Mouse (Mus musculus) adrenal gland, adult 8-10 months (tissue): Measurements from ENCODE around the gene Thbs1. TPM values are rescaled to one million over a fixed set of nuclear protein-coding genes. Genes with fewer than 3 reads are reported as not detected.
A peak's percentile ranks its signal among the peaks of the same experiment; 100 is the strongest.

ENCODE experiments used
- DNase-seq: peaks from one replicate; pipeline ENCODE4 v3.0.0; 2022
- total RNA-seq, 4 experiments: library from RNA; stranded (reverse); gene quantifications; 2 replicates each; pipeline ENCODE4 v1.2.4; 2022

The Thbs1 gene
- total RNA-seq, 4 experiments from 2014 or later: 13.4 to 41.0 (median 19.9) TPM

GRCm38 (mm10) chr2:118149855-118150563 is 38.3 kb downstream of the Thbs1 start:
- DNase-seq: peak; percentile 75

- no peak for DNase-seq
Observed at GRCm38 (mm10) chr2:118158095-118158494, 46.4 kb downstream of the Thbs1 start.

- no peak for DNase-seq
Observed at GRCm38 (mm10) chr2:118159126-118159525, 47.5 kb downstream of the Thbs1 start.

- no peak for DNase-seq
Observed at GRCm38 (mm10) chr2:118160547-118160946, 48.9 kb downstream of the Thbs1 start.

GRCm38 (mm10) chr2:118160991-118161390 is 49.3 kb downstream of the Thbs1 start:
- no peak for DNase-seq

GRCm38 (mm10) chr2:118162486-118162885 is 50.8 kb downstream of the Thbs1 start:
- no peak for DNase-seq

GRCm38 (mm10) chr2:118164137-118164536 is 52.5 kb downstream of the Thbs1 start:
- DNase-seq: no peak

- DNase-seq: no peak
Observed at GRCm38 (mm10) chr2:118165691-118166090, 54.0 kb downstream of the Thbs1 start.

GRCm38 (mm10) chr2:118167731-118168130 is 56.1 kb downstream of the Thbs1 start:
- no peak for DNase-seq

- no peak for DNase-seq
Observed at GRCm38 (mm10) chr2:118168225-118168624, 56.5 kb downstream of the Thbs1 start.

- DNase-seq: no peak
Observed at GRCm38 (mm10) chr2:118174558-118175383, 63.1 kb downstream of the Thbs1 start.

Other genes starting within 250 kb of the Thbs1 start
- under 1 TPM; 0.26 to 0.77 (median 0.43) TPM for gene Fsip1, start 145.1 kb downstream of the Thbs1 start, total RNA-seq